Mouse (Mus musculus) thymus, adult 18-20 months (tissue): Measurements from ENCODE around the gene Dtnbp1.

Experiments used
- DNase-seq, 2 experiments: peaks; one replicate each; pipeline ENCODE4 v3.0.0; 2022; ENCODE audit warnings: mixed read lengths in 2 of 2

Gene Dtnbp1

GRCm38 (mm10) chr13:44902299-44902698 lies 99.6 kb downstream of the Dtnbp1 start:
- no peak for DNase-seq

- DNase-seq = no peak
Observed at GRCm38 (mm10) chr13:44896211-44896610, 105.7 kb downstream of the Dtnbp1 start.

DNA sequence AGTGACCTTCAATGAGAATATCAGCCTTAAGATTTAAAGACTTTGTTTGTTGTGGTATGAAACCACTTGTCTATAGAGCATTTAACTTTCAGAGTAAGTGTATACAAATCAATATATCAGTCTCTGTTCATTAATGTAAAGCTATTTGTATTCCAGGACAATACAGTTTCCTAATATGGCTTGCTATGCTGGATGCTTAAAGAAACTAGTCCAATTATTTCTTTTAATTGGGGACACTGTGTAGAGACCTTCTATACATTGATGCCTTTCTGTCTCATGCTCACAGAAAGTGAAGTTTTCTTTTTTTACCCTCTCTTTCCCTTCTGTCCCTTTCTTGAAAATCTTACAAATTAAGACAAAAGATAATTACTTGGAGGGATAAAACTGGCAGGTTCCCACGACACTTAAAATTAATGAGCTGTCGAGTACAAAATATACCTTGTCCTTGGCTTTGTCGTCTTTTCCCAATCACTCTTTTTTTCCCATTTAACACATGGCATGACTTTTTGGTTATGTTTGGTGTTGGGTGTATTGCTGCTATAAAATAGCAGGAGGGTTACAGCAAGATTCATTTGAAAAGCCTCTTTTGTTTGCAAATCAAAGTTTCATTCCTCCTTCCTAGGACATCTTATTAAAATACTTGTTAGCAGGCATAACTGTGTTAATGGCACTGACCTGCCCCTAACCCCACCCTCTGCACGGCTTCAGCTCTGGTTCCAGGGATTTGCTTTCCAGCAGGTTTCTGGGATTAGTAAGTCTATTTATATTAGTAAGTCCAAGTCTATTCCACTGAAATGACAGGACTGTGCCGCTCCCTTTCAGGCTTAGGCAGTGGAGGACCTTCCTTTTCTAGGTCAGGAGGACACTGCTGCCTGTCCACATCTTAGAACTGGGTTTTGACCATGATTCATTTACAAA lies 109.9 kb downstream of the Dtnbp1 start:
- DNase-seq = no peak

DNA sequence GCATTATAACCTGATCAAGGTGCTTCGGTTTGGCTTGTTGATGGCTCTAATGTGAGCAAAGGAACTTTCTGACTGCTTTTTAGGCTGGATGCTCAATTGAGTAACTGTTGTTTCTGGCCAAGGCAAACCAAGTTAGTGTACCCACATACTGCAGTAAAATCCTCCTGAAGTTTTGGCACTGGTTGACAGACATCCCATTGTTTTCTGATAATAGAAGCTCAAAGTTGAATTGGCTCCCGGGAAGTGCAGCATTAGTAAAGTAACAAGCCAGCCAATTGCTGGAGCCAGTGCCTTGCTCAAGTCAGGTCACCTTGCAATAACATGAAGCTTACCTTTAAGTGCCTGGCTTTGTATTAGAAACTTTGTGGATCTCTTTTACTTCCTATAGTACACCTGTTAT lies 111.3 kb downstream of the Dtnbp1 start:
- no peak for DNase-seq

DNA sequence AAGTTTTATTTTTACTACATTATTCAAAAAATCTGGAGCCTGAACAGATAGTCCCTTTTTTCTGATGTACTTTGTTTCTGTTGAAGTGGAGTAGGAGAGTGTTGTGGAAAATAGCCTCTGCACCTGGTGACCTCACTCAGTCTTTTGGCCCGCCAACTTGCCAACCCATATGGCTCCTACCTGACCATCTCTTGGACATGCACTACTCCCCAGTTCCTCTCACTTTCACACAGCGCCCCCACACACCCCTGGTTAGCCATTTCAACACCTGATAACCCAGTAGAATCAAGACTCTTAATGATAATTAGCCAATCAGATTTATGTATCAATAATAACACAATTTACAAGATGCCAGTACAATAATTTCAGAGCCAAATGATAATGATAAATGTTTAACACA lies 115.7 kb downstream of the Dtnbp1 start:
- no peak for DNase-seq

- no peak for DNase-seq
Observed at GRCm38 (mm10) chr13:44881001-44881400, 120.9 kb downstream of the Dtnbp1 start.

DNA sequence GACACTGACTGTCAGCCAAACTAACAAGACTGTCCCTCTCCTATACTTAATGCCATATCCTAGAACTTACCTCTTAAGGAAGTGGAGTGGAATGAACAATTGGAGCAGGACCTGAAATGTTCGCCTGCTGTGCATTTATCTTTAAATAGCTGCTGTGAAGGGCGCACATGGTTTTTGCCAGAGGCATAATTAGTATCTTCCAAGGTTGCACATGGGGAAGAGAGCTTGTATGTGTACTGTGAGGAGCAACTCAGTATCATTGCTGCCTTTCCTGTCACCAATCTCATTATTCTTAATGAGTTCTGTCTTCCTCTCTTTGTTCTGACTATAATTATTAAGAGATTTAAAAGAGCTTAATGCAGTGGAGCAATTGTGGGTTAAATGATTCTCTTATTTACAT lies 125.1 kb downstream of the Dtnbp1 start:
- DNase-seq = no peak
